Mouse (Mus musculus) heart, embryonic 11.5 days (tissue): Measurements from ENCODE around the gene Rai14. TPM values are rescaled to one million over a fixed set of nuclear protein-coding genes. Genes with fewer than 3 reads are reported as not detected.

Source experiments
- ATAC-seq: fragments of 200-750 bp; cut with Nextera tagmentation; replicated peaks from 2 replicates; pipeline ENCODE4 v1.8.0; 2017; ENCODE audit warnings: moderate library complexity; ENCODE audit not compliant: insufficient number of reproducible peaks, low FRiP score, low TSS enrichment
- H3K27ac ChIP-seq: fragments of 300-500 bp; sonication (generic); 2 replicates; pipeline ENCODE4 v1.5.1; 2014; ENCODE audit warnings: mild to moderate bottlenecking, low read depth, low read length
- H3K27me3 ChIP-seq: fragments of 300-500 bp; sonication (generic); 2 replicates; pipeline ENCODE4 v1.6.1; 2014; ENCODE audit warnings: mild to moderate bottlenecking, low read length, mixed read lengths; ENCODE audit not compliant: control insufficient read depth, insufficient read depth
- H3K36me3 ChIP-seq: fragments of 300-500 bp; sonication (generic); 2 replicates; pipeline ENCODE4 v1.6.1; 2014; ENCODE audit warnings: mild to moderate bottlenecking, low read length, moderate library complexity, mixed read lengths; ENCODE audit not compliant: control insufficient read depth, insufficient read depth
- H3K4me1 ChIP-seq: fragments of 300-500 bp; sonication (generic); 2 replicates; pipeline ENCODE4 v1.6.1; 2014; ENCODE audit warnings: low read length; ENCODE audit not compliant: control insufficient read depth, insufficient read depth
- H3K4me2 ChIP-seq: fragments of 300-500 bp; sonication (generic); 2 replicates; pipeline ENCODE4 v1.6.1; 2014; ENCODE audit warnings: mild to moderate bottlenecking, moderate library complexity
- H3K4me3 ChIP-seq: fragments of 300-500 bp; sonication (generic); 2 replicates; pipeline ENCODE4 v1.5.1; 2014; ENCODE audit warnings: low read depth, low read length
- H3K9ac ChIP-seq: fragments of 300-500 bp; sonication (generic); 2 replicates; pipeline ENCODE4 v1.6.1; 2014; ENCODE audit warnings: mild to moderate bottlenecking, low read depth, low read length, moderate library complexity
- H3K9me3 ChIP-seq: fragments of 300-500 bp; sonication (generic); replicated peaks from 2 replicates; pipeline ENCODE4 v1.6.1; 2016; ENCODE audit warnings: low read length; ENCODE audit not compliant: control insufficient read depth
- WGBS: fragments of 180-500 bp; shearing (Covaris S2); extraction: QIAGEN DNeasy Blood & Tissue Kit; methylation state at CpG from one replicate; pipeline ENCODE4 v1.1.7; 2014; ENCODE audit not compliant: insufficient replicate concordance; 5-methylcytosine and 5-hydroxymethylcytosine counted together
- polyA plus RNA-seq: library from polyadenylated mRNA; unstranded; fragments of >200 nt; fragmentation: Nextera tagmentation; extraction: Ambion mirVana; gene quantifications from 2 replicates; pipeline ENCODE4 v1.2.1, GENCODE M21; 2014

Gene Rai14
- polyA plus RNA-seq, 1 experiment from 2014 or later: 30.5 TPM

DNA sequence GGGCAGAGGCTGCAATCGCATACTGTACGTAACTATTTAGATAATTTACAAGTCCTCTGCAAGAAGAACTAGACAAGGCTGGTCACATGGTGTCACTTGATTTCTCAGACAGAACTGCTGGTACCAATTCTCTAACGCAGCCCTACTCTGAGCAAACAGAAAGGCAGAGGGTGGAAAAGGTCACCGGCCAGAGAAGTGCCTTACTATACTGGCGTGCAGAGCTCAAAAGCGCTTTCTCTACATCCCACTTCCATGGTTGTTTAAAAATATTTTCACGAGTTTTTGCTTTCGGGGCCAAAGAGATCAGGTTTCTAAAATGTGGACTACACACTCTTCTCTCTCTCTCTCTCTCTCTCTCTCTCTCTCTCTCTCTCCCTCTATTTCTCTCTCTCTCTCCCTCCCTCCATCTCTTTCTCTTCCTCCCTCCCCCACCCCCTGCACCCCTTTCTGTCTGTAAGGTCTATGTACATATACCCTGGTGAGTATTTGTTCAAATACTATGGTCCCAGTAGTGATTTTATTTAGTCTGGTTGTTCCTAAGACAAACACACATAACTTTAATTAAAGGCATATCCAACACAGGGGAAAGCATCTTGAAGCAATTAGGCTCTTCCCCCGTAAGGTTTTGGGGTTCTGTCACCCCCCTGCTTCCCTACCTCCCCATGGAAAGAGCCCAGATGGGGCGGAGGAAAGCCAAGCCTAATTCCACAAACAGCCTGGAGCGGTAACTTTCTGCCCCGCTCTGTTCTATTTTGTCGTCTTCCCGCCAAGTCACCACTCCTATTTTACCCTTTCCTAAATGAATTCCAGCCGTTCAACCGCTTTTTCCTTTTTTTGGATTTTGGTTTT, 86.1 kb downstream of the Rai14 start:
- no peak overlapping the region for H3K27ac ChIP-seq
- no peak overlapping the region for H3K4me2 ChIP-seq
- no peak overlapping the region for H3K9ac ChIP-seq
- H3K4me3 ChIP-seq: no peak overlapping the region
- H3K4me1 ChIP-seq: peaks cover 2% of the 10 kb centered on the region; the same call in 1 of the 2 replicates
- no peaks in the 10 kb centered on the region; the same call in 1 of the 2 replicates for H3K27me3 ChIP-seq
- no peaks in the 10 kb centered on the region for H3K9me3 ChIP-seq
- peaks cover 3% of the 10 kb centered on the region for H3K36me3 ChIP-seq
- 76% methylated on average over 16 of the region's 16 CpGs for WGBS
- ATAC-seq: no peak

DNA sequence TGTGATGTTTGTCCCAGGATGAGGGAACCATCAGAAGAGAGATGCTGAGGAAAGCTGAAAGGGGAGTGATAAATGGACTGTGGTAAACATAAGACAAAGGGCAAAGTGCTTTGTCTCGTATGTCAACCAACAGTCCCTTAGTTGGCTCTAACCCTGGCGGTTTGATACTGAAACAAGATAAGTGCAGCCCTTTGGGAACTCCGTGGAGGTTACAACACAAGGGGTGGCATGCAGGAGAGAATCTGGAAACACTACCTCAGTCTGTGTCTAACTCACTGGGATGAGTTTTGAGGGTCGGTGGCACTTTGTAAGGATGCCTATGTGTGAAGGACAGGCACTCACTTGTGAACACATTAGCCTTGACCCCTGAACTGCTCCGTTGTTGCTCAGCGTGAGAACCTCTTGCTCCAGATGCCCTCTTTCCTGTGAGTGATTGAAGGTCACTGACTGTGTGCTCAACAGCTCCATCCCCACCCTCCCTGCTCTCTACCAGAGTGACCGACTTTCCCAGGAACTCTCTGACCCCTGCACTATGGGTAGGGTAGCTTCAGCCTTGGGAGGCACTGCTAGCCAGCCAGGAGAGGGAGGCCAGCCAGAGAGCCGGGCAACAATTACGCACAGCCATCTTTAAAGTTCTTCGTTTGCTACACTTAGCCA, 90.7 kb downstream of the Rai14 start:
- no peak overlapping the region for H3K27ac ChIP-seq
- no peaks in the 10 kb centered on the region; the same call in 1 of the 2 replicates for H3K36me3 ChIP-seq
- H3K4me1 ChIP-seq: peaks cover 2% of the 10 kb centered on the region; the same call in 1 of the 2 replicates
- no peak for ATAC-seq
- 42% methylated on average over 10 of the region's 10 CpGs for WGBS
- peaks cover 2% of the 10 kb centered on the region; the same call in 1 of the 2 replicates for H3K9me3 ChIP-seq
- H3K9ac ChIP-seq: no peak overlapping the region
- H3K27me3 ChIP-seq: no peaks in the 10 kb centered on the region; the same call in 1 of the 2 replicates
- no peak overlapping the region for H3K4me2 ChIP-seq
- no peak overlapping the region for H3K4me3 ChIP-seq

DNA sequence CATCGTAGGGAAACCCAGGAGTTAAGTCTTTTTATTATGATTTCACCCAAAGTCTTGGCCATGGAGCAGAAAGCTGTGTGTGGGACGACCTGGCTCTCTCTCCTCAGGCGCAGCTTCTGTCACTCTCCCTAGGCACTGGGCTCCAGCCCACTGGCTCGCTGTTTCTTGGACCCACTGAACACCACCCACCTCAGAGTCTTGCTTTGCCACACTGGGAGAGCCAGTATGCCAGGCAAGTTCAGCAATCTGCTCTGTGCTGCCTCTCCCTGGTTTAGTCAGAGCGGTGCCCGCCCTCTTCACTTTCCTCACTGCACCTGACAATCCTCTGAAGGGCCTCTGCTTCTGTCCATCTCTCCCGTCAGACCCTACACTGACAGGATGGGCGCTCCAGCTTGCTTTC, 93.2 kb downstream of the Rai14 start:
- ATAC-seq: no peak
- Histone ChIP-seq H3K4me2 (no peak overlapping the region), H3K27ac (no peak overlapping the region), H3K36me3 (no peaks in the 10 kb centered on the region; the same call in 1 of the 2 replicates), H3K4me1 (peaks cover 2% of the 10 kb centered on the region; the same call in 1 of the 2 replicates), H3K4me3 (no peak overlapping the region), H3K9me3 (peaks cover 4% of the 10 kb centered on the region; the same call in 1 of the 2 replicates), H3K27me3 (no peaks in the 10 kb centered on the region), H3K9ac (no peak overlapping the region)
- WGBS: 88% methylated on average over 8 of the region's 8 CpGs

DNA sequence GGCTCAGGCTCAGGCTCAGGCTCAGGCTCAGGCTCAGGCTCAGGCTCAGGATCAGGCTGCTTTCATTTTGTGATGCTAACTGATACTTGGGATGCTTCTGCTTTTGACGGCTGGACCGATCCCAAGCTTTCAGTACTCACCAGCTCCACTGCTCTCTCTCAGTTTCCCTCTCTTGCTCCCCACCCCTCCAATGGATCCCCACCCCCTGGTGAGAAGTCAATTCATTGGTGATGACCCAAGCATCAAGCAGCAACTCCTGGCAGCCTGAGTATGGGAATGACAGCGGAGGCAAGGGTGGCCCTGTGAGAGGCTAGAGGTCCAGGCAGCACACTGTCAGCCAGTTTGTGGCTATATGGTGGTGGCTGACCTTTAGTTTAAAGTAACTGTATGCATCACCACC, 94.7 kb downstream of the Rai14 start:
- Histone ChIP-seq H3K4me1 (peaks cover 2% of the 10 kb centered on the region; the same call in 1 of the 2 replicates), H3K4me2 (no peak overlapping the region), H3K27me3 (no peaks in the 10 kb centered on the region), H3K36me3 (no peaks in the 10 kb centered on the region; the same call in 1 of the 2 replicates), H3K9ac (no peak overlapping the region), H3K9me3 (peaks cover 4% of the 10 kb centered on the region; the same call in 1 of the 2 replicates), H3K27ac (no peak overlapping the region), H3K4me3 (no peak overlapping the region)
- WGBS: 84% methylated on average over 3 of the region's 3 CpGs
- no peak for ATAC-seq

DNA sequence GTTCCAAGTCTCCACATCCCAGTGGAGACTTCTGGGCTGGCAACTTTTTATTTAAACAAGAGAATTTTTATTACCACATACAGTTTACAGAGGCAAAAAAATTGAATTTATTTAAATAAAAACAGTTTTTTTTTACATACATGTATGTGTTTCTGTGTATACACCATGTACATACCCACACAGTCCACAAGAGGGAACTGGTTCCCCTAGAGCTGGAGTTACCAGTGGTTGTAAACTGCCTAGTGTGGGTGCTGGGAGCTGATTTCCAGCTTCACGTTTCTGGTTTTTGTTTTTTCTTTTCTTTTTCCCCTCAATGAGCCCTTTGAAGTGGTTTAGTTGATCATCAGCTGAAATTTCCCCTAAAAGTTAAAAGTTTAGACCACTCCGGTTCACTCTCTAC, 96.1 kb downstream of the Rai14 start:
- no peak for ATAC-seq
- no peak overlapping the region for H3K27ac ChIP-seq
- H3K4me2 ChIP-seq: no peak overlapping the region
- WGBS: 74% methylated on average over 2 of the region's 2 CpGs
- H3K9me3 ChIP-seq: peaks cover 4% of the 10 kb centered on the region; the same call in 1 of the 2 replicates
- H3K9ac ChIP-seq: no peak overlapping the region
- no peaks in the 10 kb centered on the region for H3K27me3 ChIP-seq
- no peaks in the 10 kb centered on the region; the same call in 1 of the 2 replicates for H3K36me3 ChIP-seq
- no peak overlapping the region for H3K4me3 ChIP-seq
- H3K4me1 ChIP-seq: no peaks in the 10 kb centered on the region

DNA sequence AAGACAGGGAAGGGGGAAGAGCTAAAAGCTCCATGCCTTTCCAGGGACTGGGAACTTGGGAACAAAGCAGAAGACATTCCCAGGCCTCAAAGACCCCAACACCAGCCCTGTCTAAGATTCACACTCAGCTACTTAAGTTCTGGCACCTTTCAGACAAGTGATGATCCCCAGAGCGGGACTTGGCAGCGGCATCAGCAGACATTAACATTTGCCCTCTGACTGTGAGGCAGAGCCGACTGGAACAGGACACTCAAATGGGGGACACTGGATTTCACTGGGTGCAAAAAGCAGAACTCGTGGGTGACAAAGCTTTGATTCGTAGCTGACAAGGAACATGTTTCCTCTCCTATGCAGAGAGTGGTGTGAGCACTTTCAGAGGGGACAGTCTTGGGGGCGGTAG, 98.4 kb downstream of the Rai14 start:
- H3K4me2 ChIP-seq: no peak overlapping the region
- no peak overlapping the region for H3K4me3 ChIP-seq
- no peaks in the 10 kb centered on the region for H3K27me3 ChIP-seq
- no peak for ATAC-seq
- no peaks in the 10 kb centered on the region for H3K4me1 ChIP-seq
- WGBS: 56% methylated on average over 6 of the region's 6 CpGs
- H3K9me3 ChIP-seq: peaks cover 4% of the 10 kb centered on the region; the same call in 1 of the 2 replicates
- H3K9ac ChIP-seq: no peak overlapping the region
- H3K27ac ChIP-seq: no peak overlapping the region
- no peaks in the 10 kb centered on the region; the same call in 1 of the 2 replicates for H3K36me3 ChIP-seq

DNA sequence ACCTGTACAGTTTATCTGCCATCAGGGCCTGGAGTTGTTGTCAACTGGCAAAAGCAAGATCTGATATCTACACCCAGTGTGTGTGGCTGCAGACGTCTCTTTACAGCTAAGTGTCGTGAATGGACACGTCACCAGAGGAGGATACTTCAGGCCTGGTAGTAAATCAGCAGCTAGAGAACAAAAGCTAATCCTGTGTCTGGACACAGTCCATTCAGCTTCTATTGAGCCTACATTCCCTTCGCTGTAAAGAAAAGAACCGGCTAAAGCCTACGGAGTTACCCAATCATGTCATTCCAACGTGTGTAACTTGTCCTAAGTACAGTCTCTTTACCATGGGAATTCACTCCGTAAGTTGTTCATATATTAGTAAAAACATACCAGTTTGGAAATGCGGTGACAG, 103.4 kb downstream of the Rai14 start:
- no peak overlapping the region for H3K27ac ChIP-seq
- H3K27me3 ChIP-seq: no peaks in the 10 kb centered on the region
- no peak overlapping the region for H3K4me2 ChIP-seq
- no peaks in the 10 kb centered on the region for H3K36me3 ChIP-seq
- no peaks in the 10 kb centered on the region for H3K4me1 ChIP-seq
- 83% methylated on average over 9 of the region's 9 CpGs for WGBS
- ATAC-seq: no peak
- H3K9me3 ChIP-seq: no peaks in the 10 kb centered on the region
- H3K9ac ChIP-seq: no peak overlapping the region
- H3K4me3 ChIP-seq: no peak overlapping the region

DNA sequence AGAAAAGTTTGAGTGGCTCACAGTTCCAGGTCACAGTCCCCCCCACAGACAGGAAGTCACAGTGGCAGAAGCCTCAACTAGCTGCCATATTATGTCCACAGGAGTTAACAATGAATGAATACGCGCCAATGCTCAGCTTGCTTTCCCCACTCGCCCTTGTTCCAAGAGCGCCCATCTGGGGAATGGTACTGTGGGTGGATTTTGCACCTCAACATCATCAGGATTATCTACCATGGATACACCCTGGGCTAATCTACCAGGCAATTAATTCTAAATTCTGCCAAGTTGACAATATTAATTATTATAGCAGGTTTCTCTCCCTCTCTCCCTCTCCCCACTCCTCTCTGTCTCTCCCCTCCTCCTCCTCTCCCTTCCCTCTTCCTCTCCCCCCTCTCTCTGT, 105.3 kb downstream of the Rai14 start:
- H3K27ac ChIP-seq: no peak overlapping the region
- H3K4me1 ChIP-seq: no peaks in the 10 kb centered on the region
- peaks cover 5% of the 10 kb centered on the region; the same call in 1 of the 2 replicates for H3K36me3 ChIP-seq
- 88% methylated on average over 4 of the region's 4 CpGs for WGBS
- no peaks in the 10 kb centered on the region for H3K9me3 ChIP-seq
- ATAC-seq: no peak
- H3K4me2 ChIP-seq: no peak overlapping the region
- H3K9ac ChIP-seq: no peak overlapping the region
- H3K27me3 ChIP-seq: no peaks in the 10 kb centered on the region
- no peak overlapping the region for H3K4me3 ChIP-seq
